Mouse (Mus musculus) forebrain, embryonic 13.5 days (tissue): ENCODE measurements at regions not wholly inside any gene's neighbourhood (a gene's known extent, or its start where the extent isn't known, plus 50 kb on each side); places are given as distances from the start of the nearest gene placed in this dataset.

Experiments
- ATAC-seq: fragments of 200-750 bp; cut with Nextera tagmentation; 2 replicates; pipeline ENCODE4 v1.8.0; 2017
- H3K27ac ChIP-seq: fragments of 300-500 bp; sonication (generic); 2 replicates; pipeline ENCODE4 v1.5.1; 2015; ENCODE audit warnings: inconsistent platforms, mild to moderate bottlenecking, moderate library complexity
- H3K27me3 ChIP-seq: fragments of 300-500 bp; sonication (generic); 2 replicates; pipeline ENCODE4 v1.6.1; 2015; ENCODE audit warnings: mild to moderate bottlenecking, inconsistent platforms
- H3K36me3 ChIP-seq: fragments of 300-500 bp; sonication (generic); 2 replicates; pipeline ENCODE4 v1.6.1; 2015; ENCODE audit warnings: mild to moderate bottlenecking, inconsistent platforms; ENCODE audit not compliant: poor library complexity, severe bottlenecking
- H3K4me1 ChIP-seq: fragments of 300-500 bp; sonication (generic); 2 replicates; pipeline ENCODE4 v1.6.1; 2015; ENCODE audit warnings: inconsistent platforms
- H3K4me2 ChIP-seq: fragments of 300-500 bp; sonication (generic); 2 replicates; pipeline ENCODE4 v1.6.1; 2015; ENCODE audit warnings: inconsistent platforms, mild to moderate bottlenecking, moderate library complexity
- H3K4me3 ChIP-seq: fragments of 300-500 bp; sonication (generic); 2 replicates; pipeline ENCODE4 v1.5.1; 2015; ENCODE audit warnings: mild to moderate bottlenecking, inconsistent platforms
- H3K9ac ChIP-seq: fragments of 300-500 bp; sonication (generic); 2 replicates; pipeline ENCODE4 v1.6.1; 2015; ENCODE audit warnings: mild to moderate bottlenecking, inconsistent platforms
- H3K9me3 ChIP-seq: fragments of 300-500 bp; sonication (generic); replicated peaks from 2 replicates; pipeline ENCODE4 v1.6.1; 2016; ENCODE audit warnings: inconsistent platforms
- WGBS: fragments of 180-500 bp; shearing (Covaris S2); methylation state at CpG from one replicate; pipeline ENCODE4 v1.1.7; 2015; 5-methylcytosine and 5-hydroxymethylcytosine counted together

GRCm38 (mm10) chr9:52762836-52763235, 83.3 kb upstream of the AI593442 start:
- H3K27ac ChIP-seq = no peak overlapping the region
- no peaks in the 10 kb centered on the region for H3K4me1 ChIP-seq
- no peak for ATAC-seq
- 92% methylated on average over 6 of the region's 6 CpGs for WGBS
- H3K27me3 ChIP-seq = no peaks in the 10 kb centered on the region
- H3K9me3 ChIP-seq = no peaks in the 10 kb centered on the region
- no peaks in the 10 kb centered on the region for H3K36me3 ChIP-seq
- H3K4me3 ChIP-seq = no peak overlapping the region
- no peak overlapping the region for H3K9ac ChIP-seq
- H3K4me2 ChIP-seq = no peak overlapping the region

DNA sequence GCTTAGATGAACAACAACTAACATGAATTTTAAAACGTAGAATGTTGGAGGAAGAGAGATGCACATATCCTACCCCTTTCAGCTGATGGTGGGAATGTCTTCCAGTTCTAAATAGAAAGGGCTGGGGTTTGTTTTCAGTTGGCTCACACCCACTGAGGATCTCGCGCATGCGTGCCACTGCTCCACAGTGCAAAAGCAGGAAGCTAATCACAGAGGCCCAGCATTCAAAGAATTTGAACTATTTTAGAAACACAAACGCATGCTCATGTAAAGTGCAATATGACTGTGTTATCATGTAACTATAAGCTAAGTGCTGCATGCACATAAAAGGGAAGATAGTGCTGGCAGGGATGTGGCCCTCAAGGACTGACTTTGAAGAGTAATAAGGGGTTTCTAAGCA, 81.7 kb upstream of the AI593442 start:
- WGBS = 84% methylated on average over 5 of the region's 5 CpGs
- no peaks in the 10 kb centered on the region for H3K36me3 ChIP-seq
- H3K4me3 ChIP-seq = no peak overlapping the region
- H3K9ac ChIP-seq = no peak overlapping the region
- no peak for ATAC-seq
- no peaks in the 10 kb centered on the region for H3K9me3 ChIP-seq
- H3K27ac ChIP-seq = no peak overlapping the region
- no peak overlapping the region for H3K4me2 ChIP-seq
- no peaks in the 10 kb centered on the region for H3K4me1 ChIP-seq
- H3K27me3 ChIP-seq = no peaks in the 10 kb centered on the region

DNA sequence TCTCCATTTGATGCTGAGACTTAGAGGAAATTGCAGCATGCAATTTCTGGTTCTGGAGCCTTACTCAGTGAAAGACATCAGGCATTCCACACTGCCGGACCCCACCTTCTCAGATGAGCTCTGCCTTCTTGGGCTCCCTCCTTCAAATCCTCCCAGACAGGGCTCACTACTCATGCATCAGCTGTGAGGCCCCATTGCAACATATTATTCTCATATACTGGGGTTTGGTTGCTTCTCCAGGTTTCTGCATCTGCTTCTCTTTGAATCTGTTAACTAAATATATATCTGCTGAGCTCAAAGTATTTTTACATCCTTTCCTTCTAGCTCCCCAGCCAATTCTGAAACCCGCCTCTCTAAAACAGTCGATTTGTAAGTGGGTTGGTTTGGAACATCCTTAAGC, 68.8 kb upstream of the AI593442 start:
- Histone ChIP-seq H3K9me3 (no peaks in the 10 kb centered on the region), H3K9ac (no peak overlapping the region), H3K27me3 (no peaks in the 10 kb centered on the region), H3K4me2 (no peak overlapping the region), H3K36me3 (no peaks in the 10 kb centered on the region), H3K4me3 (no peak overlapping the region), H3K4me1 (no peaks in the 10 kb centered on the region), H3K27ac (no peak overlapping the region)
- WGBS = 93% methylated on average over 3 of the region's 3 CpGs
- no peak for ATAC-seq

DNA sequence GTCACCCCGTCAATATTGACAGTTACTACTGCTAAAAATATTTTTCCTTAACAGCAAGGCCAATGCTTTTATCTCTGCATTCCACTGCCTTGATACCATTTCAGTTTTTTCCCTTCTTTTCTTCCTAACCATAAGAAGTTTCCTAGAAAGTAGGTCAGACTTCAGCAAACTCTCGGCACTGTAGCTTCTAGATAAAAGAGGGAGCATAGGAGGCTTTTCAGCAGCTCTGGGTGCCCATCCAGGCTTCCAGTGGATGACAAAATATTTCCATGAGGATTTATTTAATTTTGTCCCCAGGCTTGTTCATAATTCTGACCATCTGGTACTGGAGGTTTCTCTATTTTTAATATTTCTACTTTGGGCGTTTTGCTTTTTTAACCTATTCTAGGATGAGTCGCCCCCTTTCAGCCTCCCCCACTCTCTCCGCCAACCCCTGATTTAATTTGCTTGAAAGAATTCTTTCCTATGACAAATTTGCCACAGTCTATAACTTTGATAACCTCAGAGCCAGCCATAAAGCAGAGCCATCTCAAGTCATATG, 59.0 kb upstream of the AI593442 start:
- Histone ChIP-seq H3K4me3 (no peak overlapping the region), H3K27me3 (no peaks in the 10 kb centered on the region), H3K9ac (no peak overlapping the region), H3K4me2 (no peak overlapping the region), H3K36me3 (no peaks in the 10 kb centered on the region), H3K4me1 (no peaks in the 10 kb centered on the region), H3K9me3 (no peaks in the 10 kb centered on the region), H3K27ac (no peak overlapping the region)
- no peak for ATAC-seq
- 87% methylated on average over 5 of the region's 5 CpGs for WGBS
